Mouse (Mus musculus) stomach, embryonic 16.5 days (tissue): Measurements from ENCODE around the gene Tbxas1. TPM values are rescaled to one million over a fixed set of nuclear protein-coding genes. Genes with fewer than 3 reads are reported as not detected.

Experiments
- ATAC-seq: fragments of 200-750 bp; cut with Nextera tagmentation; 2 replicates; pipeline ENCODE4 v1.8.0; 2017; ENCODE audit warnings: moderate number of reproducible peaks, moderate TSS enrichment; ENCODE audit not compliant: insufficient read depth, low FRiP score
- H3K27ac ChIP-seq: fragments of 300-500 bp; sonication (generic); 2 replicates; pipeline ENCODE4 v1.5.1; 2014; ENCODE audit warnings: low read length
- H3K27me3 ChIP-seq: fragments of 300-500 bp; sonication (generic); 2 replicates; pipeline ENCODE4 v1.6.1; 2014; ENCODE audit warnings: low read length, control low read depth, mixed read lengths; ENCODE audit not compliant: control insufficient read depth, insufficient read depth
- H3K36me3 ChIP-seq: fragments of 300-500 bp; sonication (generic); 2 replicates; pipeline ENCODE4 v1.6.1; 2014; ENCODE audit warnings: low read length; ENCODE audit not compliant: control insufficient read depth, insufficient read depth
- H3K4me1 ChIP-seq: fragments of 300-500 bp; sonication (generic); 2 replicates; pipeline ENCODE4 v1.6.1; 2014; ENCODE audit warnings: low read length, control low read depth, mixed read lengths; ENCODE audit not compliant: control insufficient read depth, insufficient read depth
- H3K4me2 ChIP-seq: fragments of 300-500 bp; sonication (generic); 2 replicates; pipeline ENCODE4 v1.6.1; 2014; ENCODE audit warnings: low read depth, low read length, mixed read lengths
- H3K4me3 ChIP-seq: fragments of 300-500 bp; sonication (generic); replicated peaks from 2 replicates; pipeline ENCODE4 v1.5.1; 2014; ENCODE audit warnings: mild to moderate bottlenecking, low read length
- H3K9ac ChIP-seq: fragments of 300-500 bp; sonication (generic); 2 replicates; pipeline ENCODE4 v1.6.1; 2014; ENCODE audit warnings: low read length
- H3K9me3 ChIP-seq: fragments of 300-500 bp; sonication (generic); replicated peaks from 2 replicates; pipeline ENCODE4 v1.6.1; 2016; ENCODE audit warnings: low read length, control low read depth; ENCODE audit not compliant: control insufficient read depth
- WGBS: fragments of 180-500 bp; shearing (Covaris S2); extraction: QIAGEN DNeasy Blood & Tissue Kit; methylation state at CpG from one replicate; pipeline ENCODE4 v1.1.7; 2014; 5-methylcytosine and 5-hydroxymethylcytosine counted together
- polyA plus RNA-seq: library from polyadenylated mRNA; unstranded; fragments of >200 nt; fragmentation: Nextera tagmentation; extraction: Ambion mirVana; gene quantifications from 2 replicates; pipeline ENCODE4 v1.2.1, GENCODE M21; 2015

Gene Tbxas1
- polyA plus RNA-seq, result 4.4 TPM in 2 replicates

GRCm38 (mm10) chr6:38875258-38876070, at the start of gene Tbxas1:
Tbxas1 (plus strand) TSS chr6:38875404.
- Histone ChIP-seq H3K4me3 (peak within 1 kb of the TSS; percentile 99), H3K9me3 (no peaks in the 10 kb centered on the region), H3K4me1 (peaks cover 15% of the 10 kb centered on the region), H3K27ac (peak within 1 kb of the TSS; percentile 97), H3K9ac (peak within 1 kb of the TSS; percentile 100), H3K36me3 (no peaks in the 10 kb centered on the region), H3K4me2 (peak within 1 kb of the TSS; percentile 62), H3K27me3 (no peaks in the 10 kb centered on the region)
- WGBS, result 1% methylated on average over 46 of the region's 77 CpGs
- ATAC-seq, result peak; percentile 1; the same call in 1 of the 2 replicates

DNA sequence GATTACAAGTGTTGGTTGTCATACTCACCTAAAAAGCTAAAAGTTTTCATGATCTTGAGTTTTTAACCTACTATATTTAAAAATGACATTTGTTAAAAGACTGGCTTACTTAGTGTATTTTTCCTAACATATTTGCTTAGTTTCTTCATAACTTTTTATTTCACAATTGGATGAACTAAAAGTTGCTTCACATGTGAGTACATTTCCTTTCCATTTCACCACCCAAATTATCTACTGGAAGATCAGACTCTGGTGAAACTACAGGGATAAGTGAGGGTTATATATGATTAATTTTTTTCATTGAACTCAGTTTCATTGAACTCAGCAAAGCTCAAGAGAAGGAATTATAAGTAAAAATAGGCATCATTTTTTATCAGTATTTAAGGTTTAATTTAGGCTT, 49.3 kb upstream of the Tbxas1 start:
- no peak overlapping the region for H3K4me2 ChIP-seq
- ATAC-seq, result no peak

DNA sequence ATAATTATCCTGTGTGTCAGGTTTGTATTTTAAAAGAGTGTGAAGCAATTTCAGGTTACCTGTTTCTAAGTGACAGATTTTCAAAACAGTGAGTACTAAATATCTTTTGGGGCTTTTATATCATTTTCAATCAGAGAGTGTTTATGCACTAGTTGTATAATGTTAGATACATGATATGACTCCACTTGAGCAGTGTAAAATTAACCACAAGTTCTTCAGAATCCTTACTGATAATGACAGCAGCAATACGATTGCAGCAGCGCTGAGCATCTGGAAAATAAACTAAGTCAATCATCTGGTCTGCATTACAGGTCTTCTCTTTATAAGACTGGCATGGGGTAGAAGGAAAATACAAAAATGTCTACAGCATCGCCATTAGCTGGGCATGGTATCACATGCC, 48.3 kb upstream of the Tbxas1 start:
- Histone ChIP-seq H3K9ac (no peak overlapping the region), H3K27me3 (no peaks in the 10 kb centered on the region), H3K4me2 (no peak overlapping the region), H3K27ac (no peak overlapping the region), H3K36me3 (no peaks in the 10 kb centered on the region), H3K4me3 (no peak overlapping the region), H3K9me3 (no peaks in the 10 kb centered on the region), H3K4me1 (peaks cover 9% of the 10 kb centered on the region)
- ATAC-seq, result no peak
- WGBS, result 70% methylated on average over 3 of the region's 3 CpGs

More for the DNA sequence above, 49.3 kb upstream of the Tbxas1 start:
- Histone ChIP-seq H3K36me3 (no peaks in the 10 kb centered on the region), H3K27me3 (no peaks in the 10 kb centered on the region), H3K4me3 (no peak overlapping the region), H3K9me3 (no peaks in the 10 kb centered on the region), H3K4me1 (peaks cover 16% of the 10 kb centered on the region), H3K27ac (no peak overlapping the region), H3K9ac (no peak overlapping the region)

GRCm38 (mm10) chr6:38827435-38827834, 47.8 kb upstream of the Tbxas1 start:
- Histone ChIP-seq H3K36me3 (no peaks in the 10 kb centered on the region), H3K4me2 (no peak overlapping the region), H3K4me1 (peaks cover 11% of the 10 kb centered on the region), H3K9ac (no peak overlapping the region), H3K27me3 (no peaks in the 10 kb centered on the region), H3K4me3 (no peak overlapping the region), H3K27ac (no peak overlapping the region), H3K9me3 (no peaks in the 10 kb centered on the region)
- no peak for ATAC-seq
- WGBS, result 50% methylated on average over 5 of the region's 5 CpGs

DNA sequence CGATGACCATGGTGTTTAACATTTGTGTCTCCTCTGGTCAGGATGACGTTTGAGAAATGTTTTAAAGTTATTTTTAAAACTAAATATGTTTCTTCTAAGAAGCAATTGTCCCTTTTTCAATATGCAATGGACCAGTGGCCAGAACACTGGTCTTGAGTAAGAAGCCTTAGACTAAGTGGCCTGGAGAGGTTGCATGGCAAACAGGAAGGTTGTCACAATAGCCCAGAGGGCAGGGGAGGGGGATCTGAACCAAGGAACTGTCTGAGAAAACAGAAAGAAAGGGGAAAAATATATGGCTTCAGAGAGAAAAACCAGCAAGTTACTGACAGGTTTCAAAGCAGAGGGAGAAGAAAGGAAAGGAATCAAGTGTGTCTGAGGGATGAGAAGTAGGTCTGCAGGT, 47.0 kb upstream of the Tbxas1 start:
- H3K4me2 ChIP-seq, result no peak overlapping the region

GRCm38 (mm10) chr6:38829452-38829851, 45.8 kb upstream of the Tbxas1 start:
- Histone ChIP-seq H3K9ac (no peak overlapping the region), H3K9me3 (no peaks in the 10 kb centered on the region), H3K36me3 (no peaks in the 10 kb centered on the region), H3K4me3 (no peak overlapping the region), H3K4me2 (no peak overlapping the region), H3K4me1 (peaks cover 11% of the 10 kb centered on the region; the same call in 1 of the 2 replicates), H3K27me3 (no peaks in the 10 kb centered on the region), H3K27ac (no peak overlapping the region)
- WGBS, result 61% methylated on average over 3 of the region's 3 CpGs
- ATAC-seq, result no peak

More for the DNA sequence above, 47.0 kb upstream of the Tbxas1 start:
- ATAC-seq, result no peak
- Histone ChIP-seq H3K9ac (no peak overlapping the region), H3K36me3 (no peaks in the 10 kb centered on the region), H3K9me3 (no peaks in the 10 kb centered on the region), H3K4me1 (peaks cover 17% of the 10 kb centered on the region), H3K4me3 (no peak overlapping the region), H3K27ac (no peak overlapping the region), H3K27me3 (no peaks in the 10 kb centered on the region)
- WGBS, result 70% methylated on average over 2 of the region's 2 CpGs

DNA sequence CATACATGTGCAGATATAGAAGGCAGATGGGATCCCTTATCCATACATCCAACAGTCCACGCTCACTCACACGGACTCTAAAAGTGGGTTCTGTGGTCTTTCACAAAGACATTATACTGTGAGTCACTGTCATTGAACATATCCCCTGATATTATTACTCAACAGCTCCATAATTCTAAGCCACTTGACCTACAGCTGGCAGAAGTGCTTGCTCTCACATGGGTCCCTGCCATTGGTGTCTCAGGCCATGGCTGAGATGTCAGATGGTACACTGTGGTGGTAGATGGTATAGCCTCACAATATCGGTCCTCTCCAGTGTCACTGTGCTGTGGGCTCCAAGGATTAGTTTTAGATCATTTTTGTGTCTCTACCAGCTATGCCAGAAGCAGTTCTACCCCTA, 41.5 kb upstream of the Tbxas1 start:
- 88% methylated on average over 3 of the region's 3 CpGs for WGBS
- ATAC-seq, result no peak
- Histone ChIP-seq H3K9ac (no peak overlapping the region), H3K4me2 (no peak overlapping the region), H3K4me3 (no peak overlapping the region), H3K27me3 (no peaks in the 10 kb centered on the region), H3K27ac (no peak overlapping the region), H3K4me1 (peaks cover 9% of the 10 kb centered on the region; the same call in 1 of the 2 replicates), H3K9me3 (no peaks in the 10 kb centered on the region), H3K36me3 (no peaks in the 10 kb centered on the region)

GRCm38 (mm10) chr6:38834727-38835126, 40.5 kb upstream of the Tbxas1 start:
- H3K27me3 ChIP-seq, result no peaks in the 10 kb centered on the region
- H3K27ac ChIP-seq, result no peak overlapping the region
- H3K4me2 ChIP-seq, result no peak overlapping the region
- peaks cover 9% of the 10 kb centered on the region; the same call in 1 of the 2 replicates for H3K4me1 ChIP-seq
- WGBS, result 82% methylated on average over 2 of the region's 2 CpGs
- no peaks in the 10 kb centered on the region for H3K9me3 ChIP-seq
- ATAC-seq, result no peak
- no peak overlapping the region for H3K9ac ChIP-seq
- H3K4me3 ChIP-seq, result no peak overlapping the region
- no peaks in the 10 kb centered on the region for H3K36me3 ChIP-seq

DNA sequence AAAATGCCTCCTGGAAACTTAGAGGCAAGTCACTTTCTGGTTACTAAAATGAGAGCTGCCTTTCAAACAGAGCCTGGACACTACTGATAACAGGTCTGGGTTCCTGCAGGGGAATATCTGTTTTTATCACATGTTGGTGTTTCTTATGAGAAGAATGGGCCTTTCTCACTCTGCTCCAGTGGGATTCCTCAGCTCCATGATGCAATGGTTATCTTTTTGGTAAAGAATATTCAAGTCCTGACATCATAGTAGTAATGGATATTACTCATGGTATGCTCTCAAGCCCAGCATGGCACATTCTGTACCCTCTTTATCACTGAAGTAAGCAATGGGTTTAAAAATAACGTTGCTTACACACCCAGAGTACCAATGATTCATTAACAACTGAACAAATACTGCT, 40.0 kb upstream of the Tbxas1 start:
- Histone ChIP-seq H3K4me1 (peaks cover 9% of the 10 kb centered on the region; the same call in 1 of the 2 replicates), H3K27me3 (no peaks in the 10 kb centered on the region), H3K4me2 (no peak overlapping the region), H3K9me3 (no peaks in the 10 kb centered on the region), H3K4me3 (no peak overlapping the region), H3K9ac (no peak overlapping the region), H3K36me3 (no peaks in the 10 kb centered on the region), H3K27ac (no peak overlapping the region)
- no peak for ATAC-seq
- WGBS, result 32% methylated on average over 1 of the region's 1 CpGs
